Mouse (Mus musculus) myocyte (in vitro differentiated cells): ENCODE measurements around the gene Cblc. TPM values are rescaled to one million over a fixed set of nuclear protein-coding genes. Genes with fewer than 3 reads are reported as not detected.
A peak's percentile ranks its signal among the peaks of the same experiment; 100 is the strongest.

Experiments
- H3K27me3 ChIP-seq: one replicate; pipeline ENCODE4 v1.6.1; 2011; ENCODE audit not compliant: control insufficient read depth, insufficient read depth, insufficient read length
- H3K36me3 ChIP-seq: one replicate; pipeline ENCODE4 v1.6.1; 2011; ENCODE audit not compliant: control insufficient read depth, insufficient read depth
- H3K4me2 ChIP-seq: one replicate; pipeline ENCODE4 v1.6.1; 2011; ENCODE audit warnings: low read depth, control low read depth
- H3K4me3 ChIP-seq: one replicate; pipeline ENCODE4 v1.5.1; 2011; ENCODE audit warnings: mild to moderate bottlenecking, control low read depth, moderate library complexity
- H3K79me2 ChIP-seq: one replicate; pipeline ENCODE4 v1.6.1; 2011; ENCODE audit not compliant: control insufficient read depth, insufficient read depth
- H3ac ChIP-seq: one replicate; pipeline ENCODE4 v1.6.1; 2011; ENCODE audit not compliant: control insufficient read depth, insufficient read length
- CEBPB ChIP-seq: IDR thresholded peaks from 2 replicates; pipeline ENCODE4 v1.6.1; 2011; ENCODE audit warnings: mild to moderate bottlenecking, moderate library complexity; ENCODE audit not compliant: poor library complexity, insufficient read depth, severe bottlenecking
- MAX ChIP-seq: IDR thresholded peaks from one replicate; pipeline ENCODE4 v1.6.1; 2011; ENCODE audit warnings: low read depth, mild to moderate bottlenecking, control low read depth
- MYOD1 ChIP-seq, 3 experiments: IDR thresholded peaks; one replicate each; pipeline ENCODE4 v1.6.1; 2011; ENCODE audit warnings: control low read depth in 2 of 3, low read depth in 2 of 3, mild to moderate bottlenecking in 2 of 3, moderate library complexity in 1 of 3; ENCODE audit not compliant: insufficient read length in 2 of 3, control insufficient read depth in 1 of 3
- MYOG ChIP-seq, 3 experiments: IDR thresholded peaks; one replicate each; pipeline ENCODE4 v1.6.1; 2011; ENCODE audit warnings: control low read depth in 2 of 3, low read depth in 2 of 3, mild to moderate bottlenecking in 2 of 3; ENCODE audit not compliant: insufficient read length in 2 of 3, control insufficient read depth in 1 of 3, insufficient read depth in 1 of 3
- POLR2A ChIP-seq: IDR thresholded peaks from one replicate; pipeline ENCODE4 v1.6.1; 2011; ENCODE audit warnings: low read depth, mild to moderate bottlenecking, control low read depth, moderate library complexity; ENCODE audit not compliant: insufficient read length
- POLR2AphosphoS2 ChIP-seq: IDR thresholded peaks from one replicate; pipeline ENCODE4 v1.6.1; 2011; ENCODE audit warnings: low read depth, control low read depth; ENCODE audit not compliant: insufficient read length
- REST ChIP-seq: IDR thresholded peaks from one replicate; pipeline ENCODE4 v1.6.1; 2011; ENCODE audit warnings: mild to moderate bottlenecking, control low read depth, moderate library complexity; ENCODE audit not compliant: insufficient read depth, insufficient read length
- SRF ChIP-seq: IDR thresholded peaks from one replicate; pipeline ENCODE4 v1.6.1; 2011; ENCODE audit warnings: low read depth; ENCODE audit not compliant: control insufficient read depth, insufficient read length
- TCF12 ChIP-seq: IDR thresholded peaks from one replicate; pipeline ENCODE4 v1.6.1; 2011; ENCODE audit warnings: mild to moderate bottlenecking, control low read depth; ENCODE audit not compliant: poor library complexity, insufficient read depth, severe bottlenecking
- TCF3 ChIP-seq: IDR thresholded peaks from one replicate; pipeline ENCODE4 v1.6.1; 2011; ENCODE audit warnings: low read depth, control low read depth; ENCODE audit not compliant: insufficient read length
- USF1 ChIP-seq: IDR thresholded peaks from one replicate; pipeline ENCODE4 v1.6.1; 2011; ENCODE audit warnings: low read depth, mild to moderate bottlenecking, control low read depth, moderate library complexity
- polyA plus RNA-seq: library from polyadenylated mRNA; unstranded; fragments of >200 nt; fragmentation: generic; extraction: Trizol; gene quantifications from one replicate; pipeline ENCODE4 v1.2.1, GENCODE M21; 2012; ENCODE audit warnings: missing spikeins

The Cblc gene
- polyA plus RNA-seq, 1 experiment = 0.90 TPM

DNA sequence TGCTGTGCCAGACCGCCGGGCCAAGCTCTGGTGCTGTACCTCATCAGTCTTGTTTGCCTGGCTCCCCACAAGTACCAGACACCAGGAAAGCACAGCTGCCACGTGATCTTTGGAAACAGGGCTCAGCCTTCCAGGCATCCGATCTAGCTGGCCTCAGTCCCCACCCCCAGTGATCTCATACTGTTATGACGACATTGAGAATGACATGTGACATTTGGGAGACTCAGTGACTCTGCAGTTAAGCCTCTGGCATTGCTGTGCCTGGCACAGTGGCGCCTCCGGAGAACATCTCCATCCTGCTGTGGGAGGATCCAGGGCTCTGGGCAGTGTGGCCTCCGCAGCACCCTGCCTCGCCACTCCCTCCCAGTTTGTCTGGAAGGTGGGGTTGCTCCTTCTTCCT lies 35.2 kb upstream of the Cblc start:
- H3ac ChIP-seq = no peak overlapping the region
- no peaks in the 10 kb centered on the region for H3K27me3 ChIP-seq
- H3K79me2 ChIP-seq = no peaks in the 10 kb centered on the region
- H3K4me2 ChIP-seq = no peak overlapping the region
- H3K4me3 ChIP-seq = no peak overlapping the region
- H3K36me3 ChIP-seq = no peaks in the 10 kb centered on the region
- TF ChIP-seq REST (no peak), USF1 (no peak), MYOG (IDR thresholded peaks at IDR 0.05; ENCODE audit: control insufficient read depth in 1 of 3, insufficient read depth in 1 of 3, insufficient read length in 2 of 3, low read depth in 2 of 3) (peak in 1 of 3 experiments; percentile 17), MYOD1 (IDR thresholded peaks at IDR 0.05; ENCODE audit: control insufficient read depth in 1 of 3, insufficient read length in 2 of 3, low read depth in 2 of 3) (no peak)

DNA sequence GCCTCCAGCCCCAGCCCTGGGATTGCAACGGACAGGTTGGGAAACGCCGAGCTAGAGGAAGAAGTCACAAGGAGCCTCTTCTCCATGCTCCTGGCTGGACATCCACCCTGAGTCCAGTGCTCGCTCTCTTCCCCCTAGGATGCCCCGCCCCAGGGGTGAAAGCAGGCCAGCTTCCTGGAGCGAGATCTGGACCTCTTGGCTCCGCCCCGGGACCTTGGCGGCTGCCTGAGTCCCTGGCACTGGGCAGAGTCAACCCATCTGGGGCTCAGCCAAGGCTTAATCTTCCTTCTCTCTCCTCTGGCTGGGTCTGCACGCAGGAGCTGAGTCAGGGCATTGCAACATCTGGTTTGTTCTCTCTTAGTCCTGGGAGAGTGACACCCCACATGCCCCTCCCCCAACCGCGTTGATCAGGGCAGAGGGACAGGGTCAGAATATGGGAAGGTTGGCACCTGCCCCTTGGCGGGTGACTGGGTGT lies 34.1 kb upstream of the Cblc start:
- TF ChIP-seq POLR2AphosphoS2 (peak; percentile 38), POLR2A (peak; percentile 72), USF1 (no peak), TCF12 (no peak), REST (no peak), CEBPB (peak; percentile 92), SRF (no peak)
- no peaks in the 10 kb centered on the region for H3K36me3 ChIP-seq
- H3ac ChIP-seq = no peak overlapping the region
- no peaks in the 10 kb centered on the region for H3K27me3 ChIP-seq
- no peaks in the 10 kb centered on the region for H3K79me2 ChIP-seq
- peak overlapping the region; percentile 81 for H3K4me2 ChIP-seq
- no peak overlapping the region for H3K4me3 ChIP-seq

DNA sequence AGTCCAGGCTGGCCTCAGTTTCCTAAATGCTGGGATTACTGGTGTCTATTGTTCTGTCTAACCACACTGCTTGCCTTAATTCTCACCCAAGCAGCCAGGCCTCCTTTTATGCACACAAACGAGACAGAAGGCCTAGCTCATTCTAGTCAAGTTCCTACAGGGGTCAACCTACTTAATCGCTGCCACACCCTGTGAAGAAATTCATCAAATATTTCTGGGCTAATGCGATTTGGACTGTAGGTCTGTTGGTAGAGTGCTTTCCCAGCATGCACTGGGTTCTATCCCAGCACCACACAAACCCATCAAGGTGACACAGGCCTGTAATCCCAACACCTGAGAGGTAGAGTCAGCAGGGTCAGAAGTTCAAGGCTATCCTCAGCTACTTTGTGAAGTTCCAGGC lies 33.1 kb upstream of the Cblc start:
- Histone ChIP-seq H3K4me3 (no peak overlapping the region), H3K4me2 (no peak overlapping the region), H3ac (no peak overlapping the region), H3K27me3 (no peaks in the 10 kb centered on the region), H3K79me2 (no peaks in the 10 kb centered on the region), H3K36me3 (no peaks in the 10 kb centered on the region)
- TF ChIP-seq POLR2AphosphoS2 = no peak

DNA sequence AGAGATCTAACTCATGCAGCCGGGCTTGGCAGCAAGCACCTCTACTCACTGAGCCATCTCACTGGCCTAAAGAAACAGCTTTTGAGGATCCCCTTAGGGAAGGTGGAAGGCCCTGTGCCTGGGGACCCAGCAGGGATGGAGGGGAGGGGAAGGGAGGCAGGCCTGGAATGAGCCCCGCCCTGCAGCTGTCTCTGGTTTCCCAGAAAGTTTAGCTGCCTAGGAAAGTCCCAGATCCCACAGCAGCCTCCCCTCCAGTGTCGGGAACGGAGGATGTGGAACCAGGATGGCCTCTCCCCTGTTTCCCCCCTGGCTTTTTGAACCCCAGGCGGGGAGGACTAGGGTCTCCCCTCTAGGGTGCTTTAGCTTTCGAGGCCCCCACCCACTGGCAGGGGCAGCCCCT lies 30.1 kb upstream of the Cblc start:
- Histone ChIP-seq H3K27me3 (no peaks in the 10 kb centered on the region), H3K4me3 (no peak overlapping the region), H3K79me2 (peaks cover 4% of the 10 kb centered on the region), H3K36me3 (no peaks in the 10 kb centered on the region), H3ac (no peak overlapping the region), H3K4me2 (peak overlapping the region; percentile 43)
- no peak for TF ChIP-seq TCF12
- TF ChIP-seq MYOG (IDR thresholded peaks at IDR 0.05; ENCODE audit: control insufficient read depth in 1 of 3, insufficient read depth in 1 of 3, insufficient read length in 2 of 3, low read depth in 2 of 3) = peak in 1 of 3 experiments; percentile 49
- peak; percentile 34 for TF ChIP-seq POLR2A

DNA sequence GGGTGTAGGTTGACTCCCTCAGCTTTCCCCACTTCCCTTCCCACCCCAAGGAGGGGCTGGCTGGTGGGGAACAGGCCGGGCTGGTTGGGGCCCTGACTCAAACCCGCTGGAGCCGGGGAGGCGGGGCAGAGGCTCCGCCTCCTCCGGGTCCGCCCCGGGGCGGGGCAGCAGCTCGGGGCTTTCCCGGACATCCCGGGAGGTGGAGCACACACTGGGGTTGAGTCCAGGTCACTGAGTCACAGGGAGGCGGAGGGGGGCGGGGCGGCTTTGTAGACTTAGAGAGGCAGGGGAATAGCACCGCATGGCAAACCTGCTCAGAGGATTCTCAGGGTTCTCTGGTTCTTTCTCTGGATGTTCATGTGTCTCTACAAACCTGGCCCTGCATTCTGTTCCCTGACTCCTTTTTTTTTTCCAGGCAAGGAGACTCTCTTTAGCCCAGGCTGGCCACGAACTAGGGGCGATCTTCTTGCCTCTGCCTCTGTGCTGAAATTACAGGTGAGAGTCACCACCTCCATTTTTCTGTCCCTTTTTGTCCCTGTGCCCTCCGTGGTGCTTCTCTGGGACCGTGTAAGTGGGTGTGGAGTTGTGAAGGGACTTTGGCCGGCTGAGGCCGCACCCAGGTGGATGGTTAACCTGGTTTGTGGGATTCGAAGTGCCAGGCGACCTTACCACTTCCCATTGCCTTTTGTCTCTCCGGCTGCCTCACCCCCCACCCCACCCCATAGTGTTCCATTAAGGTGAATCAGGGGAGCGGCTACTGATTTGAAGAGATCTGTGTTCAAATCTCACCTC lies 27.8 kb upstream of the Cblc start:
- no peak overlapping the region for H3K4me3 ChIP-seq
- peaks cover 9% of the 10 kb centered on the region for H3K79me2 ChIP-seq
- no peaks in the 10 kb centered on the region for H3K36me3 ChIP-seq
- H3K27me3 ChIP-seq = no peaks in the 10 kb centered on the region
- peak overlapping the region; percentile 59 for H3K4me2 ChIP-seq
- TF ChIP-seq SRF = no peak
- no peak for TF ChIP-seq CEBPB
- TF ChIP-seq MAX = no peak
- TF ChIP-seq POLR2A = peak; percentile 28
- H3ac ChIP-seq = no peak overlapping the region

DNA sequence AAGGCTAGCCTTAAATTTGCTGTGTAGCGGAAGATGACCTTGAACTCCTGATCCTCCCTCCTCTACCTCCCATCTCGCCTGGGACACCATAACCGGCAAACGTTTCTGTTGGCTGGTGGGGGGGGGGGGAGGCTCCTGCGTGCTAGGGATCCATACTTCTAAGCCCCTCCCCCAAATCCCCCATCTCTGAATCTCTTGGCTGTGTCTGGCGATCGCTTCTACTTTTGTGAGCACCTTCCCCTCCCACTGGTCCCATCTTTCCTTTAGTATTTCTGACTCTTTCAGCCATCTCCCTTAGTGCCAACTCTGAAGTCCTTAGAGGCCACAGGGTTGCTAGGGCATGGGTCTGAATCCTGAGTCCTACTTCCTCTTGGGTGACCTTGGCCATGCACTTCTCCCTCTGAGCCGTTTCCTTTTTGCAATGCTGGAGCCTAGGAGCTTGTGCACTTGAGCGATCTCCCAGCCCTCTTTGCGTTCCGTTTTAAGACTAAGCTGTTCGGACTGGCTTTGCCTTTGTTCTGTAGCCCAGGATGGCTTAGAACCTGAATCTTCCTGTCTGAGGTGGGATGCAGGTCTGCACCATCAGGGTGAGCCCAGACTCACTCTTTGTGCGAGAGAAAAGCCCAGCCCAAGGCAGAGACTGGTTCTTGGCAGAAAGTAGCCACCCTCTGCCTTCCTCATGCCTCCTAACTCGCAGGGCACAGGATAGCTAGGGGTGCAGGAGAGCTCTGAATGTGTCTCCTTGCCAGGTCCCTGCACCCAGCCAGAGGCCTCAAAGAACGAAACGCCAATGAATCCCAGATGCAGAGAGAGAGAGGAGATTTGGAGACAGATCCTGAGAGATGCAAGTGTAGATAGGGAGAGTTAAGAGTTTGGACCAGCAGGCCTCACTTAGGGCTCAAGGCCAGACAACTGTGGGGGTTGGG lies 26.9 kb upstream of the Cblc start:
- H3K79me2 ChIP-seq = peaks cover 9% of the 10 kb centered on the region
- peak overlapping the region; percentile 26 for H3K4me3 ChIP-seq
- no peaks in the 10 kb centered on the region for H3K27me3 ChIP-seq

More for the DNA sequence above, 26.9 kb upstream of the Cblc start:
- Histone ChIP-seq H3K36me3 (no peaks in the 10 kb centered on the region), H3K4me2 (peak overlapping the region; percentile 59), H3ac (no peak overlapping the region)
- no peak for TF ChIP-seq SRF
- TF ChIP-seq MYOD1 (IDR thresholded peaks at IDR 0.05; ENCODE audit: control insufficient read depth in 1 of 3, insufficient read length in 2 of 3, low read depth in 2 of 3) = no peak
- TF ChIP-seq MAX = no peak
- no peak for TF ChIP-seq CEBPB
- TF ChIP-seq REST = no peak
- no peak for TF ChIP-seq TCF3
- TF ChIP-seq POLR2A = peak; percentile 17
- TF ChIP-seq USF1 = no peak
